Mouse (Mus musculus) kidney, adult 9 months (tissue): ENCODE measurements around the gene Olfr395.
"Not testable (repeated sequence)": the region's sequence is repeated elsewhere in the genome, so short reads cannot be mapped to it uniquely, and the experiment has no call there.

ENCODE experiments used
- DNase-seq: peaks from one replicate; pipeline ENCODE4 v3.0.0; 2022

Olfr395 gene

DNA sequence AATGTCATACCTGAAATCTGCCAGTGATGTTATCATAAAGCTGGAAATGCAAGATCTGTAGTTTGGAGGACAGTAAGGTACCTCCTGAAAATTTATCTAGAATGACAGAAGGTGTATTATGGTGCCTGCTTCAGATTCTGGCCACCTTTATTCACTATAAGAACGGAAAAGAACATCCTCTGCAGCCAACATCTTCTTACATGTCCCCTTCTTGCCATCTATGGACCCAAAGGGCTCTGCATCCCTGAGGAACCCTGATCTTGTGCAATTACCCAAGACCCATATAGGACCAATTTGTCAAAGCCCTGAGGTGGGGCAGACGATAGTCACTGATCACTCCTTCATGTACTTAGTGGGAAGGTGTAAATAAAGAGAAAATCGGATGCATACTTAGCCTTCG, at the start of gene Olfr395:
TSS of gene Olfr395 (minus strand) at position 101 of the 400 bp plus-strand sequence.
- not testable (repeated sequence) for DNase-seq

DNA sequence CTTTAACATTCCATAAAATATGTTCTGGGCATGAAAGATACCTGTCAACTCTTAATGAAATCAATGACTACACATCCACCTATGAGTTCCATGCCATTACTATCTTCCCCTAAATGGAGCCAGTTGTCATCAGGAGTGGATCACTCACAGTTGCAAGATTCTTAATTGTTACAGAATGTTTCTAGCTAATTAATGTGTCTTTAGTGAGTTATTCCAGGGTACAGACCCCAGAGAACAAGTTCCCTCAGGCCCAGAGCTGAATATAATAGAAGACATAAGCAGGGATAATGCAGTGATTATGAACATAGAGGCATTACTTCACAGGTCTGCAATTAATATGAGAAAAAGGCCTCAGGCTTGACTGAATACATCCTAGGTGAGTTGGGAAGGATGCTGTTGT, 27.3 kb upstream of the Olfr395 start, which contains the start of gene Olfr23:
TSS of gene Olfr23 (plus strand) at position 301 of the 400 bp plus-strand sequence.
- DNase-seq: no peak

DNA sequence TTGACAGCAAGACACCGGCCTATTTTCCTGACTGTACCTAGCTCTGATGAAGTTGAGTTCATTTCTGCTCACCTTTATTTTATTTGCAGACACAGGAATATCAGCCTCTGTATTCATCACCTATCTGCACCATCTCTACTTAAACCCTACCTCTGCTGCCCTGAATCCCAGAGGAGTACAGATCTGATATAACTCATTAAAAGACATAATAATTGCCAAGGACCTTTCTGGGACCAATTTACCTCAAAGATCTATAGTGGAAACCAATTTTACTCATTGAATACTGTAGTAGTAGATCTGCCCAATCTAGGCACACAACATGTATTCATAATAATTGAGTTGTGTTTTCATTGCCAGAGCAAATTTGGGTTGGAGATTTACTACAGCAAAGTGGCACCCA, 18.4 kb downstream of the Olfr395 start, which contains the start of gene Olfr394:
TSS of gene Olfr394 (minus strand) at position 101 of the 400 bp plus-strand sequence.
- DNase-seq: no peak
